Mouse (Mus musculus): ENCODE results near the gene Prox1. TPM values are rescaled to one million over a fixed set of nuclear protein-coding genes. Genes with fewer than 3 reads are reported as not detected.

Prox1 gene
- polyA plus RNA-seq, 1 experiment from 2014 or later = 3.7 TPM

- no peak overlapping the region for H3K9ac ChIP-seq (ENCODE audit: low read length)
- H3K4me1 ChIP-seq (replicated peaks; ENCODE audit: control insufficient read depth, insufficient read depth, low read length) = no peaks in the 10 kb centered on the region
- H3K4me3 ChIP-seq (ENCODE audit: low read depth, low read length) = no peak overlapping the region
- no peaks in the 10 kb centered on the region for H3K36me3 ChIP-seq (ENCODE audit: control insufficient read depth, insufficient read depth, low read length)
- 51% methylated on average over 16 of the region's 16 CpGs for WGBS
- ATAC-seq (replicated peaks; ENCODE audit: low FRiP score, low TSS enrichment, low read depth) (peak; percentile 84), DNase-seq (ENCODE audit: low spot score) (peak; percentile 65)
- peaks cover 9% of the 10 kb centered on the region; the same call in 1 of the 2 replicates for H3K9me3 ChIP-seq (ENCODE audit: control insufficient read depth, low read length)
- H3K27ac ChIP-seq (ENCODE audit: low read depth) = peak overlapping the region; percentile 60; the same call in 1 of the 2 replicates
- H3K4me2 ChIP-seq (ENCODE audit: low read length) = no peak overlapping the region
- H3K27me3 ChIP-seq (replicated peaks; ENCODE audit: control insufficient read depth, insufficient read depth, low read length) = no peaks in the 10 kb centered on the region
These were observed 63.7 kb downstream of the Prox1 start for GRCm38 (mm10) chr1:190106674-190107420.

GRCm38 (mm10) chr1:190106060-190106459 lies 64.5 kb downstream of the Prox1 start:
- no peak overlapping the region for H3K4me2 ChIP-seq (ENCODE audit: low read length)
- no peak overlapping the region for H3K4me3 ChIP-seq (ENCODE audit: low read depth, low read length)
- no peaks in the 10 kb centered on the region for H3K27me3 ChIP-seq (replicated peaks; ENCODE audit: control insufficient read depth, insufficient read depth, low read length)
- ATAC-seq (replicated peaks; ENCODE audit: low FRiP score, low TSS enrichment, low read depth) (no peak), DNase-seq (ENCODE audit: low spot score) (no peak)
- no peak overlapping the region for H3K9ac ChIP-seq (ENCODE audit: low read length)
- H3K27ac ChIP-seq (ENCODE audit: low read depth) = peak overlapping the region; percentile 60; the same call in 1 of the 2 replicates
- H3K9me3 ChIP-seq (ENCODE audit: control insufficient read depth, low read length) = peaks cover 9% of the 10 kb centered on the region; the same call in 1 of the 2 replicates
- H3K36me3 ChIP-seq (ENCODE audit: control insufficient read depth, insufficient read depth, low read length) = no peaks in the 10 kb centered on the region
- 74% methylated on average over 5 of the region's 5 CpGs for WGBS
- no peaks in the 10 kb centered on the region for H3K4me1 ChIP-seq (replicated peaks; ENCODE audit: control insufficient read depth, insufficient read depth, low read length)

GRCm38 (mm10) chr1:190093326-190093725 lies 77.2 kb downstream of the Prox1 start:
- Histone ChIP-seq H3K36me3 (ENCODE audit: control insufficient read depth, insufficient read depth, low read length) (no peaks in the 10 kb centered on the region), H3K4me1 (replicated peaks; ENCODE audit: control insufficient read depth, insufficient read depth, low read length) (no peaks in the 10 kb centered on the region), H3K27me3 (replicated peaks; ENCODE audit: control insufficient read depth, insufficient read depth, low read length) (no peaks in the 10 kb centered on the region), H3K9me3 (ENCODE audit: control insufficient read depth, low read length) (no peaks in the 10 kb centered on the region), H3K4me3 (ENCODE audit: low read depth, low read length) (no peak overlapping the region), H3K27ac (ENCODE audit: low read depth) (no peak overlapping the region), H3K4me2 (ENCODE audit: low read length) (no peak overlapping the region), H3K9ac (ENCODE audit: low read length) (no peak overlapping the region)
- ATAC-seq (replicated peaks; ENCODE audit: low FRiP score, low TSS enrichment, low read depth) (no peak), DNase-seq (ENCODE audit: low spot score) (no peak)
- WGBS = 86% methylated on average over 9 of the region's 9 CpGs

GRCm38 (mm10) chr1:190092076-190092475 lies 78.4 kb downstream of the Prox1 start:
- Histone ChIP-seq H3K4me3 (ENCODE audit: low read depth, low read length) (no peak overlapping the region), H3K4me2 (ENCODE audit: low read length) (no peak overlapping the region), H3K9me3 (ENCODE audit: control insufficient read depth, low read length) (no peaks in the 10 kb centered on the region), H3K27me3 (replicated peaks; ENCODE audit: control insufficient read depth, insufficient read depth, low read length) (no peaks in the 10 kb centered on the region), H3K27ac (ENCODE audit: low read depth) (no peak overlapping the region), H3K9ac (ENCODE audit: low read length) (no peak overlapping the region), H3K4me1 (replicated peaks; ENCODE audit: control insufficient read depth, insufficient read depth, low read length) (0 out of 2 replicates have a peak, but pooled peaks cover 3% of the 10 kb centered on the region), H3K36me3 (ENCODE audit: control insufficient read depth, insufficient read depth, low read length) (no peaks in the 10 kb centered on the region)
- 89% methylated on average over 7 of the region's 7 CpGs for WGBS
- ATAC-seq (replicated peaks; ENCODE audit: low FRiP score, low TSS enrichment, low read depth) (no peak), DNase-seq (ENCODE audit: low spot score) (no peak)

- ATAC-seq (replicated peaks; ENCODE audit: low FRiP score, low TSS enrichment, low read depth) (no peak), DNase-seq (ENCODE audit: low spot score) (no peak)
- H3K4me2 ChIP-seq (ENCODE audit: low read length) = no peak overlapping the region
- no peaks in the 10 kb centered on the region for H3K27me3 ChIP-seq (replicated peaks; ENCODE audit: control insufficient read depth, insufficient read depth, low read length)
- H3K4me1 ChIP-seq (replicated peaks; ENCODE audit: control insufficient read depth, insufficient read depth, low read length) = 0 out of 2 replicates have a peak, but pooled peaks cover 3% of the 10 kb centered on the region
- WGBS = 32% methylated on average over 2 of the region's 2 CpGs
- H3K4me3 ChIP-seq (ENCODE audit: low read depth, low read length) = no peak overlapping the region
- no peaks in the 10 kb centered on the region for H3K9me3 ChIP-seq (ENCODE audit: control insufficient read depth, low read length)
- no peak overlapping the region for H3K27ac ChIP-seq (ENCODE audit: low read depth)
- H3K9ac ChIP-seq (ENCODE audit: low read length) = no peak overlapping the region
- H3K36me3 ChIP-seq (ENCODE audit: control insufficient read depth, insufficient read depth, low read length) = no peaks in the 10 kb centered on the region
These were observed 81.6 kb downstream of the Prox1 start for GRCm38 (mm10) chr1:190088929-190089328.

- Histone ChIP-seq H3K27me3 (replicated peaks; ENCODE audit: control insufficient read depth, insufficient read depth, low read length) (no peaks in the 10 kb centered on the region), H3K4me1 (replicated peaks; ENCODE audit: control insufficient read depth, insufficient read depth, low read length) (0 out of 2 replicates have a peak, but pooled peaks cover 3% of the 10 kb centered on the region), H3K4me2 (ENCODE audit: low read length) (no peak overlapping the region), H3K36me3 (ENCODE audit: control insufficient read depth, insufficient read depth, low read length) (no peaks in the 10 kb centered on the region), H3K4me3 (ENCODE audit: low read depth, low read length) (no peak overlapping the region), H3K9ac (ENCODE audit: low read length) (no peak overlapping the region), H3K27ac (ENCODE audit: low read depth) (no peak overlapping the region), H3K9me3 (ENCODE audit: control insufficient read depth, low read length) (no peaks in the 10 kb centered on the region)
- no peak for ATAC-seq (replicated peaks; ENCODE audit: low FRiP score, low TSS enrichment, low read depth)
- WGBS = 73% methylated on average over 7 of the region's 7 CpGs
- no peak for DNase-seq (ENCODE audit: low spot score)
These were observed 84.8 kb downstream of the Prox1 start for GRCm38 (mm10) chr1:190085703-190086102.

- no peaks in the 10 kb centered on the region for H3K36me3 ChIP-seq (ENCODE audit: control insufficient read depth, insufficient read depth, low read length)
- ATAC-seq (replicated peaks; ENCODE audit: low FRiP score, low TSS enrichment, low read depth) = no peak
- 80% methylated on average over 9 of the region's 10 CpGs for WGBS
- H3K9me3 ChIP-seq (ENCODE audit: control insufficient read depth, low read length) = no peaks in the 10 kb centered on the region
- DNase-seq (ENCODE audit: low spot score) = no peak
- no peak overlapping the region for H3K9ac ChIP-seq (ENCODE audit: low read length)
- no peak overlapping the region for H3K27ac ChIP-seq (ENCODE audit: low read depth)
- no peaks in the 10 kb centered on the region for H3K4me1 ChIP-seq (replicated peaks; ENCODE audit: control insufficient read depth, insufficient read depth, low read length)
- no peak overlapping the region for H3K4me2 ChIP-seq (ENCODE audit: low read length)
- no peaks in the 10 kb centered on the region for H3K27me3 ChIP-seq (replicated peaks; ENCODE audit: control insufficient read depth, insufficient read depth, low read length)
- H3K4me3 ChIP-seq (ENCODE audit: low read depth, low read length) = no peak overlapping the region
These were observed 90.8 kb downstream of the Prox1 start for GRCm38 (mm10) chr1:190079643-190080275.

GRCm38 (mm10) chr1:190076601-190077000 lies 93.9 kb downstream of the Prox1 start:
- H3K27ac ChIP-seq (ENCODE audit: low read depth) = no peak overlapping the region
- DNase-seq (ENCODE audit: low spot score) (no peak), ATAC-seq (replicated peaks; ENCODE audit: low FRiP score, low TSS enrichment, low read depth) (no peak)
- no peaks in the 10 kb centered on the region for H3K9me3 ChIP-seq (ENCODE audit: control insufficient read depth, low read length)
- H3K9ac ChIP-seq (ENCODE audit: low read length) = no peak overlapping the region
- WGBS = 71% methylated on average over 11 of the region's 11 CpGs
- no peaks in the 10 kb centered on the region for H3K27me3 ChIP-seq (replicated peaks; ENCODE audit: control insufficient read depth, insufficient read depth, low read length)
- H3K4me2 ChIP-seq (ENCODE audit: low read length) = no peak overlapping the region
- H3K36me3 ChIP-seq (ENCODE audit: control insufficient read depth, insufficient read depth, low read length) = no peaks in the 10 kb centered on the region
- no peaks in the 10 kb centered on the region for H3K4me1 ChIP-seq (replicated peaks; ENCODE audit: control insufficient read depth, insufficient read depth, low read length)
- no peak overlapping the region for H3K4me3 ChIP-seq (ENCODE audit: low read depth, low read length)
